Mouse (Mus musculus): ENCODE data around the gene Hoxb8. TPM values are rescaled to one million over a fixed set of nuclear protein-coding genes. Genes with fewer than 3 reads are reported as not detected.

The Hoxb8 gene
- polyA plus RNA-seq, 1 experiment from 2014 or later: not detected

GRCm38 (mm10) chr11:96296997-96297396 lies 15.3 kb downstream of the Hoxb8 start:
- H3K4me3 ChIP-seq: no peak overlapping the region
- no peaks in the 10 kb centered on the region for H3K36me3 ChIP-seq
- no peak overlapping the region for H3K9ac ChIP-seq
- H3K4me1 ChIP-seq (replicated peaks): peaks cover 18% of the 10 kb centered on the region
- no peak overlapping the region for H3K4me2 ChIP-seq
- H3K27ac ChIP-seq (ENCODE audit: poor library complexity, severe bottlenecking): no peak overlapping the region
- H3K27me3 ChIP-seq (replicated peaks): peaks cover 99% of the 10 kb centered on the region
- WGBS: 8% methylated on average over 2 of the region's 2 CpGs
- ATAC-seq (ENCODE audit: insufficient number of reproducible peaks, low FRiP score): no peak
- H3K9me3 ChIP-seq (replicated peaks): no peaks in the 10 kb centered on the region

GRCm38 (mm10) chr11:96297428-96297827 lies 15.7 kb downstream of the Hoxb8 start:
- no peaks in the 10 kb centered on the region for H3K36me3 ChIP-seq
- WGBS: 5% methylated on average over 3 of the region's 3 CpGs
- no peaks in the 10 kb centered on the region for H3K9me3 ChIP-seq (replicated peaks)

GRCm38 (mm10) chr11:96297968-96298635 lies 16.4 kb downstream of the Hoxb8 start:
- H3K36me3 ChIP-seq: no peaks in the 10 kb centered on the region
- no peaks in the 10 kb centered on the region for H3K9me3 ChIP-seq (replicated peaks)
- H3K27me3 ChIP-seq (replicated peaks): peaks cover 99% of the 10 kb centered on the region
- H3K4me1 ChIP-seq (replicated peaks): peaks cover 18% of the 10 kb centered on the region
- H3K27ac ChIP-seq (ENCODE audit: poor library complexity, severe bottlenecking): no peak overlapping the region
- H3K4me2 ChIP-seq: no peak overlapping the region
- H3K4me3 ChIP-seq: no peak overlapping the region
- 4% methylated on average over 11 of the region's 11 CpGs for whole genome bisulfite sequencing
- no peak overlapping the region for H3K9ac ChIP-seq
- no peak for ATAC-seq (ENCODE audit: insufficient number of reproducible peaks, low FRiP score)

More at GRCm38 (mm10) chr11:96297428-96297827, 15.7 kb downstream of the Hoxb8 start:
- Histone ChIP-seq H3K4me1 (replicated peaks) (peaks cover 18% of the 10 kb centered on the region), H3K27me3 (replicated peaks) (peaks cover 99% of the 10 kb centered on the region), H3K27ac (ENCODE audit: poor library complexity, severe bottlenecking) (no peak overlapping the region), H3K4me3 (no peak overlapping the region), H3K9ac (no peak overlapping the region), H3K4me2 (no peak overlapping the region)
- no peak for ATAC-seq (ENCODE audit: insufficient number of reproducible peaks, low FRiP score)

- Histone ChIP-seq H3K4me1 (replicated peaks) (peaks cover 22% of the 10 kb centered on the region), H3K9me3 (replicated peaks) (no peaks in the 10 kb centered on the region), H3K4me3 (peak overlapping the region; percentile 31), H3K27me3 (replicated peaks) (peaks cover 99% of the 10 kb centered on the region), H3K36me3 (no peaks in the 10 kb centered on the region), H3K9ac (no peak overlapping the region), H3K27ac (ENCODE audit: poor library complexity, severe bottlenecking) (no peak overlapping the region), H3K4me2 (peak overlapping the region; percentile 47)
- WGBS: under 1% methylated on average over 66 of the region's 66 CpGs
- no peak for ATAC-seq (ENCODE audit: insufficient number of reproducible peaks, low FRiP score)
Measured at GRCm38 (mm10) chr11:96298895-96299667, 17.4 kb downstream of the Hoxb8 start.

GRCm38 (mm10) chr11:96299781-96300180 lies 18.1 kb downstream of the Hoxb8 start:
- H3K36me3 ChIP-seq: no peaks in the 10 kb centered on the region
- H3K27me3 ChIP-seq (replicated peaks): peaks cover 98% of the 10 kb centered on the region
- H3K4me2 ChIP-seq: no peak overlapping the region
- WGBS: under 1% methylated on average over 9 of the region's 9 CpGs
- H3K9ac ChIP-seq: no peak overlapping the region
- no peak overlapping the region for H3K27ac ChIP-seq (ENCODE audit: poor library complexity, severe bottlenecking)
- no peaks in the 10 kb centered on the region for H3K9me3 ChIP-seq (replicated peaks)
- H3K4me1 ChIP-seq (replicated peaks): peaks cover 20% of the 10 kb centered on the region
- no peak for ATAC-seq (ENCODE audit: insufficient number of reproducible peaks, low FRiP score)
- no peak overlapping the region for H3K4me3 ChIP-seq

- peaks cover 99% of the 10 kb centered on the region for H3K27me3 ChIP-seq (replicated peaks)
- WGBS: under 1% methylated on average over 35 of the region's 35 CpGs
- no peak overlapping the region for H3K27ac ChIP-seq (ENCODE audit: poor library complexity, severe bottlenecking)
- H3K4me3 ChIP-seq: peak overlapping the region; percentile 4; the same call in 1 of the 2 replicates
- H3K36me3 ChIP-seq: no peaks in the 10 kb centered on the region
- H3K4me2 ChIP-seq: peak overlapping the region; percentile 14; the same call in 1 of the 2 replicates
- no peak overlapping the region for H3K9ac ChIP-seq
- peaks cover 18% of the 10 kb centered on the region for H3K4me1 ChIP-seq (replicated peaks)
- ATAC-seq (ENCODE audit: insufficient number of reproducible peaks, low FRiP score): 0 out of 2 replicates have a peak, but pooled peaks have one; percentile 4
- H3K9me3 ChIP-seq (replicated peaks): no peaks in the 10 kb centered on the region
Measured at GRCm38 (mm10) chr11:96300354-96301063, 18.8 kb downstream of the Hoxb8 start.

GRCm38 (mm10) chr11:96301064-96301431 lies 19.3 kb downstream of the Hoxb8 start:
- no peak for ATAC-seq (ENCODE audit: insufficient number of reproducible peaks, low FRiP score)
- Histone ChIP-seq H3K9ac (no peak overlapping the region), H3K4me2 (peak overlapping the region; percentile 14; the same call in 1 of the 2 replicates), H3K36me3 (no peaks in the 10 kb centered on the region), H3K4me1 (replicated peaks) (peaks cover 18% of the 10 kb centered on the region), H3K27me3 (replicated peaks) (peaks cover 99% of the 10 kb centered on the region), H3K4me3 (peak overlapping the region; percentile 4; the same call in 1 of the 2 replicates), H3K27ac (ENCODE audit: poor library complexity, severe bottlenecking) (no peak overlapping the region), H3K9me3 (replicated peaks) (no peaks in the 10 kb centered on the region)
- 7% methylated on average over 10 of the region's 10 CpGs for WGBS

- ATAC-seq (ENCODE audit: insufficient number of reproducible peaks, low FRiP score): no peak
- Histone ChIP-seq H3K4me3 (no peak overlapping the region), H3K27ac (ENCODE audit: poor library complexity, severe bottlenecking) (no peak overlapping the region), H3K4me2 (no peak overlapping the region), H3K36me3 (no peaks in the 10 kb centered on the region), H3K27me3 (replicated peaks) (peaks cover 99% of the 10 kb centered on the region), H3K9ac (no peak overlapping the region), H3K4me1 (replicated peaks) (peaks cover 18% of the 10 kb centered on the region), H3K9me3 (replicated peaks) (no peaks in the 10 kb centered on the region)
- WGBS: 2% methylated on average over 15 of the region's 15 CpGs
Measured at GRCm38 (mm10) chr11:96301837-96302236, 20.1 kb downstream of the Hoxb8 start.

GRCm38 (mm10) chr11:96302381-96303150 lies 20.9 kb downstream of the Hoxb8 start:
- Histone ChIP-seq H3K9ac (no peak overlapping the region), H3K27ac (ENCODE audit: poor library complexity, severe bottlenecking) (no peak overlapping the region), H3K27me3 (replicated peaks) (peaks cover 99% of the 10 kb centered on the region), H3K9me3 (replicated peaks) (no peaks in the 10 kb centered on the region), H3K36me3 (no peaks in the 10 kb centered on the region), H3K4me2 (no peak overlapping the region), H3K4me1 (replicated peaks) (peaks cover 18% of the 10 kb centered on the region), H3K4me3 (no peak overlapping the region)
- no peak for ATAC-seq (ENCODE audit: insufficient number of reproducible peaks, low FRiP score)
- 8% methylated on average over 23 of the region's 23 CpGs for WGBS

GRCm38 (mm10) chr11:96303151-96304099 lies 21.7 kb downstream of the Hoxb8 start, which contains the start of gene Hoxb5:
Gene Hoxb5, plus strand, starts transcription at chr11:96303336.
- Histone ChIP-seq H3K4me3 (peak within 1 kb of the TSS; percentile 25), H3K27me3 (replicated peaks) (peaks cover 99% of the 10 kb centered on the region), H3K9ac (no peak within 1 kb of the TSS; the same call in 1 of the 2 replicates)

More at GRCm38 (mm10) chr11:96303151-96304099, 21.7 kb downstream of the Hoxb8 start, which contains the start of gene Hoxb5:
- H3K4me2 ChIP-seq: peak within 1 kb of the TSS; percentile 57
- H3K4me1 ChIP-seq (replicated peaks): peaks cover 18% of the 10 kb centered on the region
- under 1% methylated on average over 69 of the region's 69 CpGs for WGBS
- H3K36me3 ChIP-seq: no peaks in the 10 kb centered on the region
- H3K9me3 ChIP-seq (replicated peaks): no peaks in the 10 kb centered on the region
- no peak within 1 kb of the TSS for H3K27ac ChIP-seq (ENCODE audit: poor library complexity, severe bottlenecking)
- no peak for ATAC-seq (ENCODE audit: insufficient number of reproducible peaks, low FRiP score)

Measured in heart, embryonic 12.5 days (tissue).